Mouse (Mus musculus) layer of hippocampus, postnatal 14 days (tissue): Measurements from ENCODE around the gene Olfr56. TPM values are rescaled to one million over a fixed set of nuclear protein-coding genes. Genes with fewer than 3 reads are reported as not detected.
"Not testable (repeated sequence)": the region's sequence is repeated elsewhere in the genome, so short reads cannot be mapped to it uniquely, and the experiment has no call there.

Experiments
- DNase-seq, 2 experiments: peaks; one replicate each; pipeline ENCODE4 v3.0.0; 2021 to 2022; ENCODE audit warnings: low spot score in 2 of 2, mixed read lengths in 1 of 2
- total RNA-seq, 2 experiments: library from RNA; stranded (reverse); gene quantifications; 2 replicates each; pipeline ENCODE4 v1.2.3; 2021

Olfr56 gene
- total RNA-seq, 2 experiments from 2014 or later: not detected

DNA sequence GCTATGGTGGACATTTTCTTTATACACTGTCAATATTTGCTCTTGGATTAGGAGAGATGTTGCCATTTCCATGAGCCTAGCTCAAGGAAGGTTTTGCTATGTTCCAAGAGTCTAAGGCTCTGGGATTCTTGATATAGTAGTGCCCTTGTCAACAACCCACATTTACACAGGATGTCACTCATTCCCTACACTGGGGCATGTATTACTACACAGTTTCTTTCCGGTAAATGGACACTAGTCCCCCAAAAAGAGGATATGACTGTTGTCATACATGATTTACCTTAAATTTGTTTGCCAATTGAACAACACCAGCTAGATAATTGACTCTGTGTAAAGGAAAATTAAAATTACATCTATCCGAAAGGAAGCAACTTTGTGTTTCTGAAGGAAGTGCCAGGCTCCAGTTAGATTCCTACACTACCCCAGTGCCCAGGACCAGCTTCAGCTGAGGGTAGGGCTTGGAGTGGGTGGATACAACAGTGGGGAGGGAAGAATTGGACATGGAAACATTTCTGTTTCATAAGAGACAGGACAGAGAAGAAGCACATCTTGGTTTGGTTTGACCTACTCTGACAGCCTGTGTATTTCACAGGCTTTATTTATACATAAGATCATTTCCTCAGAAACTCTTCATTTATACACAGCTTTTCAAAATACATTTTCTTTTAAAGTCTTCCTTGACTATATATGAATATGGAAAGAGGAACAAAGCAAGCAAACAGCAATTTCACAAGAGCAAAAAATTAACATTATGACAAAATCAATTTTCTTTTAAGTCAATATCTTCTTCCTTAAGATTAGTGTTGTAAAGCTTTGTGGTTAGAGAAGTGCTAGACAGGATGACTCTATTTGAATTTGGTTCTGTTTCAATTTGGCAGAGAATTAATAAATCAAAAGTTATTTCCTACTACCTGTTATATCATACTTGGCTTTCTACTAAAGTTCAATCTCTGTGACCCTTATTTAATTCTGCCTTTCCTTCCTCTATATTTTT lies 178.4 kb downstream of the Olfr56 start:
- no peak for DNase-seq

- no peak for DNase-seq
Observed at GRCm38 (mm10) chr11:49168839-49169611, 190.3 kb downstream of the Olfr56 start.

- DNase-seq: no peak
Observed at GRCm38 (mm10) chr11:49170576-49170975, 191.9 kb downstream of the Olfr56 start.

- no peak for DNase-seq
Observed at GRCm38 (mm10) chr11:49175345-49175744, 196.7 kb downstream of the Olfr56 start.

DNA sequence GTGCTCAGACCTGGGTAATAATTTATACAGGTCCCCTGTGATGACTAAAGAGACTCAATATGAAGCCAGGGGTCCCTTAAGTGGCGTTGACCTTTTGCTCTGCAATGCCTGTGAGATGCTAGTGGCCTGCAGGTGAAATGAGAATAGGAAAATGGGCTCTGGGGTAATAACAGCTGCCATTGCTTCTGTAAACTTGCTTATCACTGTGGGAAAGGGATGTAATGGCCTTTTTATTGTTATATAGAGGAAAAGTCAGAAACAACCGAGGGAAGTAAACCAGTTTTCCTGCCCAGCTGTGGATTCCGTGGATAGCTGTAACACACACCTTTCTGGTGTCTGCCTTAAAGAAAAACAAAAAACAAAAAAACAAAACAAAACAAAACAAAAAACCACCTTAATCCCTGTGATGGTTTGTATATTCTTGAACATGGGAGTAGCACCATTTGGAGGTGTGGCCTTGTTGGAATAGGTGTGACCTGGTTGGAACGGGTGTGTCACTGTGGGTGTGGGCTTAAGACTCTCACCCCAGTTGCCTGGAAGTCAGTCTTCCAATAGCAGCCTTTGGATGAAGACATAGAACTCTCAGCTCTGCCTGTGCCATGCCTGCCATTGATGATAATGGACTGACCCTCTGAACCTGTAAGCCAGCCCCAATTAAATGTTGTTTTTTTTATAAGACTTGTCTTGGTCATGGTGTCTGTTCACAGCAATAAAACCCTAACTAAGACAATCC lies 197.5 kb downstream of the Olfr56 start:
- not testable (repeated sequence) for DNase-seq

DNA sequence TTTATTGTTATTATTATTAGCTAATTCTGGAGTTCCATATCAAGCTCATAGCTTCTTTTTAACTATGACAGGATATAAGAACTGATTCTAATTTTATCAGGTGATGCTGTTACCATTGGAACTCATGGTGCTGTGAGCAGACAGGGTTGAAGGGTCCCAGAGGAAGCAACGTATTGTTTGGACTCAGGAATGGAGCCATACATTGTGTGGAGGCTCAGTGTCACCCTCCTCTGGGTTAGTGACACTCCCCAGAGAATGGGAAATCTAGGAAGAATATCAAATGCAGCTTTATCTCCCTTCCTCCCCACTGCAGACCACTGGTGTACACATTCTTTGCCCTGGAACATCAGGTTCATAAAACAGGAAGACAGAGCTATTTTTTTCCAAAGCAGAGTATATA lies 204.5 kb downstream of the Olfr56 start:
- DNase-seq: no peak

Other genes starting within 250 kb of the Olfr56 start
- 100 to 1,000 TPM; 285 to 287 TPM for gene Rack1, start 178.6 kb upstream of the Olfr56 start, total RNA-seq
- 10 to 100 TPM; 47.1 to 48.6 TPM for gene Trim41, start 161.5 kb upstream of the Olfr56 start, total RNA-seq
- 1 to 10 TPM; 2.4 to 3.3 TPM for gene Trim7, start 152.7 kb upstream of the Olfr56 start, total RNA-seq
- 1 to 10 TPM; 1.4 to 1.9 TPM for gene Gm12184, start 152.2 kb upstream of the Olfr56 start, total RNA-seq
- gene Irgm1, start 107.2 kb upstream of the Olfr56 start, total RNA-seq: 1 to 10 TPM; 4.2 to 5.2 TPM
- gene Gm5431, start 76.7 kb upstream of the Olfr56 start, total RNA-seq: under 1 TPM; 0.39 to 0.41 TPM
- gene Psme2b, start 32.7 kb upstream of the Olfr56 start, total RNA-seq: 1 to 10 TPM in 1 of 2 experiments, under 1 TPM in 1; 0.81 to 1.2 TPM
- gene 9930111J21Rik1, start 509 bp downstream of the Olfr56 start, total RNA-seq: 1 to 10 TPM in 1 of 2 experiments, under 1 TPM in 1; 0.52 to 1.6 TPM
- gene Gm12185, start 13.3 kb downstream of the Olfr56 start, total RNA-seq: not detected
- under 1 TPM in 1 of 2 experiments, not detected in 1; 0.30 TPM for gene Tgtp1, start 15.3 kb downstream of the Olfr56 start, total RNA-seq
- gene 9930111J21Rik2, start 72.4 kb downstream of the Olfr56 start, total RNA-seq: 1 to 10 TPM in 1 of 2 experiments, under 1 TPM in 1; 0.91 to 1.4 TPM
- not detected for gene Tgtp2, start 85.3 kb downstream of the Olfr56 start, total RNA-seq
- gene Ifi47, start 97.7 kb downstream of the Olfr56 start, total RNA-seq: under 1 TPM; 0.31 to 0.65 TPM
- gene Olfr1396, start 136.0 kb downstream of the Olfr56 start, total RNA-seq: not detected
- gene Olfr1395, start 163.4 kb downstream of the Olfr56 start, total RNA-seq: not detected
- not detected for gene Olfr1394, start 175.5 kb downstream of the Olfr56 start, total RNA-seq
- under 1 TPM in 1 of 2 experiments, not detected in 1; 0.07 TPM for gene Btnl9, start 208.3 kb downstream of the Olfr56 start, total RNA-seq
- gene Zfp62, start 224.4 kb downstream of the Olfr56 start, total RNA-seq: 10 to 100 TPM; 28.2 to 35.5 TPM